Mouse (Mus musculus) heart, postnatal 0 days (tissue): ENCODE data around the gene Xkrx. TPM values are rescaled to one million over a fixed set of nuclear protein-coding genes. Genes with fewer than 3 reads are reported as not detected.

Experiments
- ATAC-seq: fragments of 200-750 bp; cut with Nextera tagmentation; 2 replicates; pipeline ENCODE4 v1.8.0; 2017; ENCODE audit warnings: low read depth, moderate number of reproducible peaks, moderate library complexity; ENCODE audit not compliant: insufficient read depth
- DNase-seq: peaks from one replicate; pipeline ENCODE4 v3.0.0-alpha.2; 2016; ENCODE audit warnings: low spot score
- H3K27ac ChIP-seq: fragments of 300-500 bp; sonication (generic); 2 replicates; pipeline ENCODE4 v1.5.1; 2014; ENCODE audit warnings: low read depth, mild to moderate bottlenecking
- H3K27me3 ChIP-seq: fragments of 300-500 bp; sonication (generic); 2 replicates; pipeline ENCODE4 v1.6.1; 2014; ENCODE audit warnings: low read length, mixed read lengths; ENCODE audit not compliant: control insufficient read depth, insufficient read depth
- H3K36me3 ChIP-seq: fragments of 300-500 bp; sonication (generic); replicated peaks from 2 replicates; pipeline ENCODE4 v1.6.1; 2014; ENCODE audit warnings: low read length, mixed read lengths; ENCODE audit not compliant: control insufficient read depth, insufficient read depth
- H3K4me1 ChIP-seq: fragments of 300-500 bp; sonication (generic); 2 replicates; pipeline ENCODE4 v1.6.1; 2014; ENCODE audit warnings: antibody characterized with exemption; ENCODE audit not compliant: control insufficient read depth, insufficient read depth
- H3K4me2 ChIP-seq: fragments of 300-500 bp; sonication (generic); 2 replicates; pipeline ENCODE4 v1.6.1; 2014; ENCODE audit warnings: low read depth, mild to moderate bottlenecking, low read length, moderate library complexity
- H3K4me3 ChIP-seq: fragments of 300-500 bp; sonication (generic); 2 replicates; pipeline ENCODE4 v1.5.1; 2014; ENCODE audit warnings: low read depth, low read length
- H3K9ac ChIP-seq: fragments of 300-500 bp; sonication (generic); replicated peaks from 2 replicates; pipeline ENCODE4 v1.6.1; 2014; ENCODE audit warnings: low read depth, low read length, mixed read lengths
- H3K9me3 ChIP-seq: fragments of 300-500 bp; sonication (generic); replicated peaks from 2 replicates; pipeline ENCODE4 v1.6.1; 2016; ENCODE audit warnings: low read length; ENCODE audit not compliant: control insufficient read depth
- CTCF ChIP-seq: IDR thresholded peaks from 2 replicates; pipeline ENCODE4 v1.5.1; 2016; ENCODE audit warnings: antibody characterized with exemption, control low read depth, low read depth
- EP300 ChIP-seq: IDR thresholded peaks from 2 replicates; pipeline ENCODE4 v1.6.1; 2016; ENCODE audit warnings: antibody characterized with exemption, low read depth
- WGBS: fragments of 180-500 bp; shearing (Covaris S2); extraction: QIAGEN DNeasy Blood & Tissue Kit; methylation state at CpG from one replicate; pipeline ENCODE4 v1.1.7; 2014; 5-methylcytosine and 5-hydroxymethylcytosine counted together
- polyA plus RNA-seq: library from polyadenylated mRNA; unstranded; fragments of >200 nt; fragmentation: Nextera tagmentation; extraction: Ambion mirVana; gene quantifications from 2 replicates; pipeline ENCODE4 v1.2.1, GENCODE M21; 2015
- total RNA-seq: library from RNA; depleted of rRNA; stranded (reverse); fragments of >200 nt; gene quantifications from 2 replicates; pipeline ENCODE4 v1.2.3, GENCODE M21; 2014; ENCODE audit warnings: low replicate concordance

Xkrx gene
- total and polyA plus RNA-seq, 2 experiments from 2014 or later, result 0.31 TPM; not detected in 1

DNA sequence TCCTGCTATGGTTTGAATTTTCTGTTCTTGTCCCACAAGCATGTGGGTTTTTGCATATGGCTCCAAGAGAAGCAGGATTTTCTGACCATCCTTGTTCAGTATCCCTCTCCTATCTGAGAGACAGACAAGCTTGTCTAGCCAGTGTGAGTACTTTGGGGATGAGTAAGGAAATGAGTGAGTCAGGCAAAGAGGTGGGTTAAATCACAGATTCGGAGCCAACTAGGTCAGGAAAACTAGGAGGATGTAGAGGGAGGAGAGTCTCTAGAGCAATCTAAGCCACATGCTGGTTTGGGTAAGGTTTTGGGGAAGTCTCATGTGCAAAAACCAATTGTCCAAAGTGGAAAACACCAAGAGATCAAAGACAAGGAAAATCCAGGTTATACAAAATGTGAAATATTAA lies 20.3 kb downstream of the Xkrx start:
- no peak for DNase-seq
- no peak overlapping the region for H3K4me3 ChIP-seq
- H3K9ac ChIP-seq, result no peak overlapping the region
- TF ChIP-seq EP300 (no peak), CTCF (no peak)
- 65% methylated on average over 1 of the region's 1 CpGs for WGBS
- ATAC-seq, result no peak
- no peaks in the 10 kb centered on the region for H3K4me1 ChIP-seq
- H3K27me3 ChIP-seq, result no peaks in the 10 kb centered on the region
- no peak overlapping the region for H3K27ac ChIP-seq
- no peaks in the 10 kb centered on the region for H3K9me3 ChIP-seq
- H3K4me2 ChIP-seq, result no peak overlapping the region
- H3K36me3 ChIP-seq, result no peaks in the 10 kb centered on the region

DNA sequence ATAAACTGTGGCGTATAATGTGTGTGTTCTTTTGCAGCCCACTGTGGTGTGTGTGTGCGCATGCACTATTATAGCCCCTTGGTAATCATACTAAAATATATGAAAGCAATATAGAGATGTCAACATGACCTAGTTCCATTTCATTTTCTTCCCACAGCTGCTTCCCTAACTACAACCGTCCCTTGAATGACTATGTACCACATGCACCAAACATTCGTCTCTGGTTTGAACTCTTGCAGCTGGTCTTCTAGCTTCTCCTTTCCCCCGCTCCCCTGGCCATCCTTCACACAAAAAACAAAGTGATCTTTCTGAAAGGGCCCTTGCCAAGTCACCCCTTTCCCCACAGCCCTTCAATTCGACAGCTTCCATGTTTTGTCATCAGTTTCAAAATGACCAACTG lies 21.9 kb downstream of the Xkrx start:
- H3K4me3 ChIP-seq, result no peak overlapping the region
- H3K9ac ChIP-seq, result no peak overlapping the region
- no peaks in the 10 kb centered on the region for H3K4me1 ChIP-seq
- no peaks in the 10 kb centered on the region for H3K36me3 ChIP-seq
- H3K4me2 ChIP-seq, result no peak overlapping the region
- H3K9me3 ChIP-seq, result no peaks in the 10 kb centered on the region
- WGBS, result 68% methylated on average over 6 of the region's 6 CpGs
- H3K27me3 ChIP-seq, result no peaks in the 10 kb centered on the region
- no peak overlapping the region for H3K27ac ChIP-seq
- DNase-seq (no peak), ATAC-seq (no peak)
- TF ChIP-seq CTCF (no peak), EP300 (no peak)

DNA sequence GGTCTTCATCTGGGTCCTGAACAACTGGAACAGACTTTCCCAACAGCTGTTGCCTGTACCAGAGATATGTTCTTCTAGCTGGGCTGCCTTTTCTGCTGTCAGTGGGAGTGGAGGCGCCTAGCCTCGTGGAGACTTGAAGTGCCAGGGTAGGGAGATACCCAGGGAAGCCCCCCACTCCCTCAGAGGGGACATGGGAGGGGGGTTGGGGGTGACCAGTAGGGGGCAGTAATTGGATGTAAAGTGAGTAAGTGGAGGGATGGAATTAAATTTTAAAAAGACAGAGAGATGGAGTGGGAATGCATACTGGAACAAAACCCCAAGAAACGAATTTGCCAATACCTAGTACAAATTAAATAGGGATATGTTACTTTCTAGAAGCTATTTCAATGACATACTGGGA lies 28.1 kb downstream of the Xkrx start:
- WGBS, result 60% methylated on average over 3 of the region's 3 CpGs
- H3K9me3 ChIP-seq, result no peaks in the 10 kb centered on the region
- no peak for TF ChIP-seq CTCF
- TF ChIP-seq EP300, result no peak
- DNase-seq, result no peak
- no peak overlapping the region for H3K4me2 ChIP-seq
- H3K9ac ChIP-seq, result no peak overlapping the region
- no peak for ATAC-seq
- no peaks in the 10 kb centered on the region for H3K36me3 ChIP-seq
- H3K4me3 ChIP-seq, result no peak overlapping the region
- no peak overlapping the region for H3K27ac ChIP-seq
- H3K27me3 ChIP-seq, result no peaks in the 10 kb centered on the region
- H3K4me1 ChIP-seq, result no peaks in the 10 kb centered on the region

DNA sequence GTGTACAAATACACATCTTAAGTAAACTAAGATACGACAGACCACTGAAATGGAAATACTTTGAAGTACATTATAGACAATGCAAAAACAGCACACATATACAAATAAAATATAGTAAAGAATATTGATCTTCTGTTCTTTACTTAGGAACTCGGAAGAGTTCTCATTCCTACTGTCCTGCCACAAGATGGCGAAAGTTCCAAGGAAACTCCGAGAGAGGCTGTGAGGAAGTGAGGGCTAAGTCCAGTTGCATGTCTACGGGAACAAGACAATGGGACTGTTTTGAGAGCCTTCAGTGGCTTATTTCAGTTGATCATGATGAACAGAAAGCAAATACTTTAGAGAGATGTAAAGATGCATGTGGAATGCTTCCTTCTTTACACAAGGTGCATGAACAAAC lies 29.6 kb downstream of the Xkrx start:
- ATAC-seq, result no peak
- no peaks in the 10 kb centered on the region for H3K4me1 ChIP-seq
- no peak overlapping the region for H3K27ac ChIP-seq
- no peaks in the 10 kb centered on the region for H3K27me3 ChIP-seq
- H3K9ac ChIP-seq, result no peak overlapping the region
- H3K4me3 ChIP-seq, result no peak overlapping the region
- no peak for DNase-seq
- H3K9me3 ChIP-seq, result no peaks in the 10 kb centered on the region
- no peaks in the 10 kb centered on the region for H3K36me3 ChIP-seq
- peak; percentile 47; the same call in 1 of the 2 replicates for TF ChIP-seq CTCF
- TF ChIP-seq EP300, result no peak
- no peak overlapping the region for H3K4me2 ChIP-seq
- 25% methylated on average over 5 of the region's 5 CpGs for WGBS

DNA sequence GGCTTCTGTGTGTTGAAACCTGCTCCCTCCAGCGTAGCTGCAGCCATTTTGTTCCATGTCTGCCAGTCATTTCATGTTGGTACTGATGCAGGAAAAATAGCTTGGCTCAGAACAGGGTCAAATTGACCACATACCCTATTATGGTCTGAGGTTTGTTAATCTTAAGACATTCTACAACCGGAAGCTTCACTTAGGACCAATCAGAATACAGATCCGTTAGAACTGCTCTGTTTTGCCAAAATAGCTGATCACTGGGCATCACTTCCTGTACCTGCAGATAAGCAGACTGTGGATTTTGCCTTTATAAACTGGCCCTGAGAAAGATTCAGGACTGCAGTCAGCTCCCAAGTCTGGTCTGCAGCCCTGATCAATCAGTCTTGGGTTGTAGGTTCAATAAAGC lies 33.3 kb downstream of the Xkrx start:
- ATAC-seq (no peak), DNase-seq (no peak)
- no peaks in the 10 kb centered on the region for H3K27me3 ChIP-seq
- 61% methylated on average over 3 of the region's 3 CpGs for WGBS
- no peak overlapping the region for H3K4me3 ChIP-seq
- H3K4me1 ChIP-seq, result no peaks in the 10 kb centered on the region
- TF ChIP-seq EP300 (no peak), CTCF (no peak)
- H3K9ac ChIP-seq, result no peak overlapping the region
- H3K4me2 ChIP-seq, result no peak overlapping the region
- H3K27ac ChIP-seq, result no peak overlapping the region
- no peaks in the 10 kb centered on the region for H3K36me3 ChIP-seq
- no peaks in the 10 kb centered on the region for H3K9me3 ChIP-seq

DNA sequence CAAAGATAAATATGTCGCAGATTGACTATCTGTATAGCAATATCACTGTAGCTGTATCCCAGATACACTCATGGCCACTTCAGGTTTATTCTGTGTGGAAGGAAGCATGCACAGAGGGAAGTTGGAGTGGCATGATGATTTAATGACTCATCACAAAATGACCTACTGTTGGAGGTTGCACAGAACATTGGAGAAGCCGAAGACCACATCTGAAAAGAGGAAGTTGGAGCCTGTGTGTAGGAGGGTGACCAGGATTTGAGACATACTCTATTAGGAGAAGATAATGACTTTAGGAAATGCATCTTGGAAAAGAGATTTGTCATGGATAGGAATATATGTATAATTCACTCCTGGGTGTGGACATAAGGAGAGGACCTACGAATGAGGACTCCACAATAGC lies 45.5 kb downstream of the Xkrx start:
- H3K27ac ChIP-seq, result no peak overlapping the region
- DNase-seq, result no peak
- no peak for TF ChIP-seq CTCF
- TF ChIP-seq EP300, result no peak
- no peaks in the 10 kb centered on the region for H3K4me1 ChIP-seq
- WGBS, result 43% methylated on average over 3 of the region's 3 CpGs
- no peak overlapping the region for H3K9ac ChIP-seq
- no peaks in the 10 kb centered on the region for H3K27me3 ChIP-seq
- no peak overlapping the region for H3K4me3 ChIP-seq
- no peak overlapping the region for H3K4me2 ChIP-seq
- no peaks in the 10 kb centered on the region for H3K9me3 ChIP-seq
- no peaks in the 10 kb centered on the region for H3K36me3 ChIP-seq
- no peak for ATAC-seq
